Mouse (Mus musculus) embryo, embryonic 9.5 days (tissue): Measurements from ENCODE around the gene Btbd2.

Experiments used
- DNase-seq: peaks from one replicate; pipeline ENCODE4 v3.0.0-alpha.2; 2017; ENCODE audit errors: extremely low spot score

Btbd2 gene

DNA sequence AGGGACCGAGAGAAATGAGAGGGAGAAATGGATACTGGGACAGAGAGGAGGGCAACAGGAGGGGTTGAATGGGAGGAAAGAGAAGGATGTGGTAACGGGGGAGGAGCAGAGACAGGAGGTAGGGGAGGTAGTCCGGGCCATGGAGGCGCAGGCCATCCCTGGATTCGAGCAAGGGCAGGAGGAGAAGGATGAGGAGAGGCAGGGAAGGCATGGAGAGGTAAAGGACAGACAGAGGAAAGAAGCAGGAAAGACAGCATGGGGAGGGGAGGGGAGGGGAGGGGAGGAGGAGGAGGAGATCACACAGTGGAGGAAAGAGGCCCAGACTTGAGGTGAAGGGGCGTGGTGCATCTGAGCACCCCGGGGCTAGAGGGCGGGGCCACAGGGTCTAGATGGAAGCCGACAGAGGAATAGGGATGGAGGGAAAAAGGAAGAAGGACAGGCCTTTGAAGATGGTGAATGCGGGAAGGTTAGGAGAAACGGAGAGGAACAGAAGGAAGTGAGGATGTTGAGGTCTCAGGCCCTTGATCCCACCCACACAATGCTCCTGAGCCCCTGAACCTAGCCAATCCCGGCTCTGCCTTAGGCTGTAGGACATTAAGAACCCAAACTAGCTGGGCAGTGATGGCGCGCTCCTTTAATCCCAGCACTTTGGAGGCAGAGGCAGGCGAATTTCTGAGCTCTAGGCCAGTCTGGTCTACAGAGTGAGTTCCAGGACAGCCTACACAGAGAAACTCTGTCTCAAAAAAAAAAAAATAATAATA, at the start of gene Btbd2:
Gene Btbd2, minus strand, starts transcription at position 209 of the 761 bp plus-strand sequence.
- DNase-seq, result no peak

DNA sequence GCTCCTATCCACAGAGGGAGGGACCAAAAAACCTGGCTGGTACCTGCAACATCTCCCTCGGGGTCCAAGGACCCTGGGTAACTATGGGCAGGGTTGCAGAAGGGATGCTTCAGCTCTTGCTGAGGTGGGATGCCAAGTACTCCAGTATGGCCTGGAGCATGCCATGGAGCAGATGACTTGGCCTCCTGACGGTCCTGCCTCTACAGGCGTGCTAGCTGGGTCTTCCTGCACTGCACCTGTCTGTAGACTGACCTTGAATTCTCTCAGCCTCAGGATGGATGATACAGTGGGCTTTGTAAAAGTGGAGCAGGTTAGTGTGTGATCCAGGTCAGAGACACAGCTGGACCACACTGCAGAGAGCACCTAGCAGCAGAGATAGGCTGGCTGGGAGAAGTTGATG, 48.6 kb upstream of the Btbd2 start:
- no peak for DNase-seq

DNA sequence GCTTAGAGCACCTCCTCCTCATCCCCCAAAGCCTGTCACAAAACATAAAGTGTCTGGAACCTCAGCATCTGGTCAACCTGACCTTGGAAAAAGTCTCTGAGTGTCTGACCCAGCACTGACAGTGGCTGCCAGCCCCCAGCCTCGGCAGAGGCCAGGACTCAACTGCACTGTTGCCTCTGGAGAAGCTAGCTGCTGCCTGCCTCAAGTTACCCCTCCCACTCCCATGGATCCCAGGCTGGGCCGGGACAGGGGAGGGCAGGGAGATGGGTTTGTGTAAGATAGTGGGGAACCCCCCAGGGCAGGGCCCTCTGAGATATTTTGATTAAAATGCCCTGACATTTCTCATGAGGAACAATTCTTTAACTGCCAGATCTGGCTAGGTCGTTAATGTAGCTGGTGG, 48.2 kb upstream of the Btbd2 start:
- no peak for DNase-seq

DNA sequence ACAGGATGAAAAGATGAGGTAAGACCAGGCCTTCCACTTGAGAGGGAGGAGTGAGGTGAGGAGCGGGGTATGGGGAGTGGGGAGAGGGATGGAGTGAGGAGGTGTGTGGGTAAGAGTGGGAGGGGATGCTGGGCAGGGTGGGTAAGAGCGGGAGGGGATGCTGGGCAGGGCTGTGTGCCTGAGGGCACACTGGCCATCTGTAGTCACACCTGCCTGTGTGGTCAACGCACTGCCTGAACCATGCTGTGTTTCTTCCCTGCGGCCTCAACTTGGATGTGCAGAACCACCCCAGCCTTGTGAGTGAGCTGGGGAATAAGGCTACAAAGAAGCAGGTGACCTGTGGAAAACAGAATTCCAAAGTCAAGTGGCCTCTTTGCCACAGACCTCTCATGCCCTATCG, 47.5 kb upstream of the Btbd2 start:
- DNase-seq, result no peak

GRCm38 (mm10) chr10:80703643-80704042, 46.8 kb upstream of the Btbd2 start:
- no peak for DNase-seq

DNA sequence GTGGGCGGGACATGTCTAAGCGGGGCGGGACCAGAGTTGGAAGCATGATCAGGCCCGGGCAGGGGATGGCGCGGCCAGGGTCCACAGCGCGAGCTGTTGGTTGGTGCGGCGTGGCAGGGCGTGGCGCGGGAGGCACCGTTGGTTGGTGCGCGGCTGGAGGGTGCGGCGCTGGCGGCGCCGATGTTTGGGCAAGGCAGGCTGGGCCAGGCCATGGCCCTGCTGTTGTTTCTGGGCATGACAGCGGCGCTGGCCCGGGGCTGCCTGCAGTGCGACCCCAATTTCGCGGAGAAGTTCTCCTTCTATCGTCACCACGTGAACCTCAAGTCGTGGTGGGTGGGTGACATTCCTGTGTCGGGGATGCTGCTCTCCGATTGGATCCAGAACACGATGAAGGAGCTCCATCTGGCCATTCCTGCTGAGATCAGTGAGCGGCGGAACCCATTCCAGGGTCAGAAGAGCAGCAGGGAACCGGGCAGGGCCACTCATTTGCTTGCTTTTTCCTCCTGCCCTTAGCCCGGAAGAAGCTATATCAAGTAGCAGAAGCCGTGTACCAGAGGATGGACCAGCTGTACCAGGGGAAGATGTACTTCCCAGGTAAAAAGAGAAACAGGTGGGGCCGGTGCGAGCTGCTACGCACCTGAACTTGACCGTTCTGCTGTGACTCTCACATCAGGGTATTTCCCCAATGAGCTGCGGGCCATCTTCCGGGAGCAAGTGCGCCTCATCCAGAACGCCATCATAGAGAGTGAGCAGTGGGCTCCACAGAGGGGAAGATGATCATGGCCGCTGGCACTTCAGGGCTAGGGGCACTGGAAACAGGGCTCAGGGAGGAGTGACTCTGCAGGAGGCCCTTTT, 45.9 kb upstream of the Btbd2 start:
- DNase-seq, result peak; percentile 94

- DNase-seq, result peak; percentile 99
Observed at GRCm38 (mm10) chr10:80701721-80702535, 45.1 kb upstream of the Btbd2 start, which contains the start of the genes Mob3a and Izumo4. TSS of gene Mob3a (minus strand) at chr10:80701977. TSS of gene Izumo4 (plus strand) at chr10:80702184.

DNA sequence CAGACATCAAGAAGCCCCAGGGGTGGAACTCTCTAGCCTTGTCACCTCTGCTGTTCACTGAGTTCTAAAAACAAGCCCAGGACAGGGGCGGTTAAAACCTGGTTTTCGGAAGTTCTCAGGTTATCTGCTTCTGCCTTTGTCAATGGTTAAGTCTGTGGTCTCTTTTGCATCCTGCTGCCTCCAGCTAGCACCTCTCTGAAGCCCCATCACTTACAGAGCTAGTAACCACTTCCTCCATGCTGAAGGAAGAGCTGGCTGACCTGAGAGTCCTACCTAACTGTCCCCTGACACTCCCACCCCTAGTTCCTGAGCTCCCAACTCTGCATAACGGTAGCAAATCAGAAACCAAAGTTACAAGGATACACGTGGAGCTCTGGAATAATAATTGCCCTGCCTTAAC, 43.9 kb upstream of the Btbd2 start:
- no peak for DNase-seq

GRCm38 (mm10) chr10:80700038-80700504, 43.2 kb upstream of the Btbd2 start:
- no peak for DNase-seq

- DNase-seq, result no peak
Observed at GRCm38 (mm10) chr10:80698605-80699004, 41.7 kb upstream of the Btbd2 start.

GRCm38 (mm10) chr10:80697812-80698211, 40.9 kb upstream of the Btbd2 start:
- DNase-seq, result no peak

DNA sequence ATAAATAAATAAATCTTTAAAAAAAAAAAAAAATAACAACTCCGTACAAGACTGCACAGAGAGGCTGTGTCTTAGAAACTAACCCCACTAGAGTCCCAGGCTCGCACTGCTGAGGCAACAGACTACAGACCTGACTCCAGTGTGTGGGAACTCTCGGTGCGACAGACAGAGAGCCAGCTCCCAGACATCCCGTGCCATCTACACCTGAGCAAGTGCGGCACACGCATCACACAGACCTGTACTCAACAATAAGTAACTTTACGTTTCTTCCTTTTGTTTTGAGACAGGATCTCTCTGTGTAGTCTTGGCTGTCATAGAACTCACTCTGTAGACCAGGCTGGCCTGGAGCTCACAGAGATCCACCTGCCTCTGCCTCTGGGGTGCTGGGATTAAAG, 40.5 kb upstream of the Btbd2 start:
- DNase-seq, result no peak

- no peak for DNase-seq
Observed at GRCm38 (mm10) chr10:80696502-80697392, 39.9 kb upstream of the Btbd2 start.

DNA sequence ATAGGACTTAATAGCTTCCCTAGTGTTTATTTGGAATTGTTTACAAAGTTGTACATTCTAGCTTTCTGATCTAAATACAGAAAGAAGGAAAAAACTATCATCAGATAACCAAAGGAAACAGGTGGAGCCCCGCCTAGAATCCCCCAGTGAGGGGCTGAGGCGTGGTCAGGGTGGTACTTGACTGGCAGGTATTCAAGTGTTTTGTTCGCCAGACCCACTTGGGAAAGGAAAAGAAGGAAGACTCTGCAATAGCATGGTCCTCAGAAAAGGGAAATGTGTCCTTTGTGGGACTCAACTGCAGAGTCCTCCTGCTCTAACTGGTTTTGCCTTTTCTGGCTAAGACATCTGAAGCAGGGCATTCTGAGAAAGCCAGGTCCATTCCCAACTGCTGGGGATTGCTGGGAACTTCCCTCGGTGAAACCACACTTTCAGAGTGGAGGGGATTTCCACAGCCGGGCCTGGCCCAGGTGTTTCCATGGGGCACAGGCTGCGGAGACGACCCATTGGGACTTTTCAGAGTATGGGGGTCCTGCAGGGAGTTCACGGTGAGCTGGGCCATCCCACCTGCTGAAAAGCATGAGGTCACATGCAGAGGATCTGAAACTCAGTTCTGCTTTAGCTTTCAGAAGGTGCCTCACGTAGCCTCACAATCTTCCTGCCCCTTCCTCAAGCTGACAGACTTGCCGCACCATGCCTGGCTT, 39.1 kb upstream of the Btbd2 start:
- DNase-seq, result no peak

GRCm38 (mm10) chr10:80695186-80695585, 38.3 kb upstream of the Btbd2 start:
- no peak for DNase-seq

- no peak for DNase-seq
Observed at GRCm38 (mm10) chr10:80694159-80694938, 37.5 kb upstream of the Btbd2 start.

DNA sequence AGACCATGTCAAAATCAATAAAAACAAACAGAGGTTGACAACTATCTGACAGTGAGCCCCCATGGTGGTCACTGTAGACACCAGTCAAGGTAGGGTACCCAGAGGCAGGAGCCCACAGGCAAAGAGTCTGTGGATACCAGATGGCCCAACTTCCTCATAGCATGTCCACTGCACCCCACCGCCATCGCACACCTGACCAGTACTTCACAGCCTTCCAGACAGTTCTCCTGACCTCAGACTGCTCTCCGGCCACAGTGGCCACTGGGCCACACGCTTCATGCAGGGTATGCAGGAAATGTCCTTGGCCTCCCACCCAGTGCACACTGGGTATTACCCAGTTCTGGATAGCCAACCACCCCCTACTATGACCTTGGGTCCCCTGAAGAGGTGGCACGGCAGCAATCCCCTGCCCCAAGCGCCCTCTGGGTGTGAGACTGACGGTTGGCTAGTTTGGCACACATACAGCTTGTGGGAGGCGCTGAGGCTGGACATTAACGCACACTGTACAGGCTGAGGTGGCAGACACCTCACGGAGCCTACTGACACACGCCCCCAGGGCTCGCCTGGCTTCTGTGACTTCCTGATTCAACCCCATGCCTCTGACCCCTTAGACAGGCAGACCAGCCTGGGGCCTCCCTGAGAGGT, 36.7 kb upstream of the Btbd2 start:
- DNase-seq, result no peak

GRCm38 (mm10) chr10:80692249-80693165, 35.6 kb upstream of the Btbd2 start:
- DNase-seq, result no peak
